Mouse (Mus musculus) heart, adult 2 months (tissue): ENCODE results near the gene H2-M5.

Experiments used
- CTCF ChIP-seq: fragments of 200-600 bp; IDR thresholded peaks from 2 replicates; pipeline ENCODE4 v1.8.1; 2022; ENCODE audit warnings: antibody characterized with exemption, mild to moderate bottlenecking, moderate library complexity
- POLR2A ChIP-seq: fragments of 200-500 bp; IDR thresholded peaks from 2 replicates; pipeline ENCODE4 v1.6.1; 2011; ENCODE audit warnings: mild to moderate bottlenecking, low read depth, low read length, control low read depth; ENCODE audit not compliant: insufficient read depth

DNA sequence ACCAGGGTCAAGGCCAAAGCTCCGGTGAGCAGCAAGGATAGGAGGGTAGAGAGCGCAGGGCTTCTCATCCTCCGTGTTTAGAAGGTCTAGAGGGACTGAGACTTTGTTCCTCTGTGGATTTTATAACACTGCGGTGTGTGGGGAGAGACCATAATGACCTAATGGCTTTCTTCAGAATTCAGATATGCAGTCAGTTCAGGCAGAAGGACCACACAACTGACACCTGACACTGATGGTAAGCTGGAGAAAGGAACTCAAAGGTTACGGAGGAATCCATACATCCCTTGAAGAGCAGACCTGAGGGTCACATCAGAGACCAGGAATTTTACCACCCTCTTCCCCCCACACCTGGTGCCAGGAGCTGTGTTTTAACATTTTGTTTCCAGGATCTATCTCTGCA, at the start of gene H2-M5:
- TF ChIP-seq POLR2A: no peak
- TF ChIP-seq CTCF: no peak
